Mouse (Mus musculus) stomach, embryonic 16.5 days (tissue): ENCODE measurements at regions not wholly inside any gene's neighbourhood (a gene's known extent, or its start where the extent isn't known, plus 50 kb on each side); places are given as distances from the start of the nearest gene placed in this dataset.

Experiments
- ATAC-seq: fragments of 200-750 bp; cut with Nextera tagmentation; 2 replicates; pipeline ENCODE4 v1.8.0; 2017; ENCODE audit warnings: moderate number of reproducible peaks, moderate TSS enrichment; ENCODE audit not compliant: insufficient read depth, low FRiP score
- H3K27ac ChIP-seq: fragments of 300-500 bp; sonication (generic); 2 replicates; pipeline ENCODE4 v1.5.1; 2014; ENCODE audit warnings: low read length
- H3K27me3 ChIP-seq: fragments of 300-500 bp; sonication (generic); 2 replicates; pipeline ENCODE4 v1.6.1; 2014; ENCODE audit warnings: low read length, control low read depth, mixed read lengths; ENCODE audit not compliant: control insufficient read depth, insufficient read depth
- H3K36me3 ChIP-seq: fragments of 300-500 bp; sonication (generic); 2 replicates; pipeline ENCODE4 v1.6.1; 2014; ENCODE audit warnings: low read length; ENCODE audit not compliant: control insufficient read depth, insufficient read depth
- H3K4me1 ChIP-seq: fragments of 300-500 bp; sonication (generic); 2 replicates; pipeline ENCODE4 v1.6.1; 2014; ENCODE audit warnings: low read length, control low read depth, mixed read lengths; ENCODE audit not compliant: control insufficient read depth, insufficient read depth
- H3K4me2 ChIP-seq: fragments of 300-500 bp; sonication (generic); 2 replicates; pipeline ENCODE4 v1.6.1; 2014; ENCODE audit warnings: low read depth, low read length, mixed read lengths
- H3K4me3 ChIP-seq: fragments of 300-500 bp; sonication (generic); replicated peaks from 2 replicates; pipeline ENCODE4 v1.5.1; 2014; ENCODE audit warnings: mild to moderate bottlenecking, low read length
- H3K9ac ChIP-seq: fragments of 300-500 bp; sonication (generic); 2 replicates; pipeline ENCODE4 v1.6.1; 2014; ENCODE audit warnings: low read length
- H3K9me3 ChIP-seq: fragments of 300-500 bp; sonication (generic); replicated peaks from 2 replicates; pipeline ENCODE4 v1.6.1; 2016; ENCODE audit warnings: low read length, control low read depth; ENCODE audit not compliant: control insufficient read depth
- WGBS: fragments of 180-500 bp; shearing (Covaris S2); extraction: QIAGEN DNeasy Blood & Tissue Kit; methylation state at CpG from one replicate; pipeline ENCODE4 v1.1.7; 2014; 5-methylcytosine and 5-hydroxymethylcytosine counted together

DNA sequence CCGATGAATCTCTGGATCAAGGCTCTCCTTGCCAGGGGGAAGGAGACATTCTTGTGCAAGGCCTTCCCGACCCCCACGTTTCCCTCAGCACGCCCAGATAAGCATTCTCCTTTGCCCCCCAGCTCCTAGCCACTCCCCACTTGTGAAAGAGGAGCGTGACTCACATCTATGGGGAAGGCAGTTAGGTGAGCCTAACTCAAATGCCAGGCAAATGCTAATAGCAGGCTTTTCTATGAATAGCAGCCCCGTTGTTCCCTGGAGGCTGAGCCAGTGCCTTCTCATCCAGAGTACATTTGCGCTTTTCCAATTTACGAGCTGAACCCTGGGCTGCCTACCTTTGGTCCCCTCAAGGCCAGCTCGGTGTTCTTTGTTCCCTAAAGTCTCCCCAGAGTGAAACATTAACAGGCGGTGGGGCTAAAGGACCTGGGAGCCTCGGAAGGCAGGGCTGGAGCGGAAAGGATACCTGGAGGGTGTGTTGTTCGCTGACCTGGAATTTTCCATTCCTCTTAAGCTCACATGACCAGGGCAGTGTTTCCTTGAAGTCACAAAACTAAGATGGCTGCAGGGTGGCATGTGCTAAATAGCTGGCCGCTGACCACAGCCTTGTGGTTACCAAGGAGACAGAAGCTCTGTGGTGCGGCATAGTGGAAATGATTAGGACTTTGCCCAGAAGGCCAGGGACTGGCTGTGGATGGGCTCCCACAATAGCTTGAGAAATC is 87.5 kb downstream of the Atp1a1 start:
- H3K4me1 ChIP-seq: peaks cover 34% of the 10 kb centered on the region
- peak overlapping the region; percentile 43; the same call in 1 of the 2 replicates for H3K9ac ChIP-seq
- no peaks in the 10 kb centered on the region for H3K36me3 ChIP-seq
- ATAC-seq: peak; percentile 61
- no peaks in the 10 kb centered on the region for H3K9me3 ChIP-seq
- no peak overlapping the region for H3K4me2 ChIP-seq
- H3K27ac ChIP-seq: peak overlapping the region; percentile 86
- WGBS: 50% methylated on average over 15 of the region's 15 CpGs
- H3K4me3 ChIP-seq: no peak overlapping the region
- no peaks in the 10 kb centered on the region for H3K27me3 ChIP-seq

DNA sequence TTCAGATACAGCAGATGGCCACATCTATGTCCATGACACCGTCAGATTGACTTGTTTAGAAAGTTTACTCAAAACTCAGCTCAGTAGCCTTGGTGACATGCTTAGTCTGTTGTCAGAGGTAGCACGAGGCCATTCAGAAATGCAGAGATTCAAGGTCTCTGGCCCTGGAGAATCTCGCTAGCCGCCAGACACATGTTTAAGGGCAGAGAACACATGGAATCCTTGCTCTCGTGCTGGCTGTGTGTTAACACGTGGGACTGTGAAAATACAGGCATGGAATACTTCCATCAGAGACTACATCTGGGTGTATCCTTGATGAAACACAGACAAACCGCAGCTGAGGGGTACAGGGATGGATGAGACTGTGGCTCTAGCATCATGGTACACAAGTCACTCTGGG is 88.9 kb downstream of the Atp1a1 start:
- no peaks in the 10 kb centered on the region for H3K27me3 ChIP-seq
- H3K36me3 ChIP-seq: no peaks in the 10 kb centered on the region
- H3K27ac ChIP-seq: no peak overlapping the region
- no peak overlapping the region for H3K4me2 ChIP-seq
- H3K4me1 ChIP-seq: peaks cover 34% of the 10 kb centered on the region
- H3K9me3 ChIP-seq: no peaks in the 10 kb centered on the region
- no peak overlapping the region for H3K4me3 ChIP-seq
- H3K9ac ChIP-seq: no peak overlapping the region
- 87% methylated on average over 7 of the region's 7 CpGs for WGBS
- no peak for ATAC-seq

DNA sequence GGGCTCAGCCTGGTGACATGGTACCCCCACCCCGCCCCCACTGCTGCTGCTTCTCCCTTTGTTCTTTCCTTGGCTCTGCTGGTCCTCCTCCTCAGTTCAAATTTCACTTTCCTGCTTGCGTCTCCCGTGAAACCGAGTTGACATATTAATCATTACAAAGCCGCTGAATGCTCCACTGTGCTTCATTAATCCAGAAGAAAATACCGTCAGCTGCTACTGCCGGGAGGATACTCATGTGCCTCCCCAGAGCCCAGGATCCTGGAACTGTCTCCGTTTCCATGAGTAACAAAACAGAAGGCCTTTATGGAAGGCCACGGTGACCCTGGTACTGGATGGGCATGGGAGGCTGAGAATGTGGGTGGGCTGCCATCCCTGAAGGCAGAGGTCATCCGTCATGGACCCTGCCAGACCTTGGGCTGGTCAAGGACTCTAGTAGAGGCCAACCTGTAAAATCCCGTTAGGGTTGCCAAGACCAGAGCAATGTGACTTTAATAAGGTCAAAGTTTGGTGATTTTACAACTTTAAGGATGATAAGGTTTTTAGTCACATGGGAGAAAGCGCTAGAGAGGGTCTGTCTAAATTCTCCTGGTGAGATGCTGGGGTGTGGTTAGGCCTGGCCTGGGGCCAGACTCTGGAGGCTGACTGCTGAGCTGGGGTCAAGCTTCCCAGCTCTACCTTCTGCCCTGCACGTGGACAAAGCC is 90.7 kb downstream of the Atp1a1 start:
- H3K36me3 ChIP-seq: no peaks in the 10 kb centered on the region
- no peak for ATAC-seq
- peak overlapping the region; percentile 42; the same call in 1 of the 2 replicates for H3K27ac ChIP-seq
- H3K9me3 ChIP-seq: no peaks in the 10 kb centered on the region
- 20% methylated on average over 13 of the region's 13 CpGs for WGBS
- no peaks in the 10 kb centered on the region for H3K27me3 ChIP-seq
- H3K4me3 ChIP-seq: no peak overlapping the region
- no peak overlapping the region for H3K4me2 ChIP-seq
- 0 out of 2 replicates have a peak overlapping the region, but pooled peaks have one; percentile 24 for H3K9ac ChIP-seq
- peaks cover 18% of the 10 kb centered on the region for H3K4me1 ChIP-seq
